Mouse (Mus musculus) heart, adult 9 months (tissue): Measurements from ENCODE around the gene Rnf19b.
A peak's percentile ranks its signal among the peaks of the same experiment; 100 is the strongest.

ENCODE experiments used
- DNase-seq, 2 experiments: peaks; one replicate each; pipeline ENCODE4 v3.0.0; 2022; ENCODE audit warnings: low spot score in 2 of 2

Rnf19b gene

DNA sequence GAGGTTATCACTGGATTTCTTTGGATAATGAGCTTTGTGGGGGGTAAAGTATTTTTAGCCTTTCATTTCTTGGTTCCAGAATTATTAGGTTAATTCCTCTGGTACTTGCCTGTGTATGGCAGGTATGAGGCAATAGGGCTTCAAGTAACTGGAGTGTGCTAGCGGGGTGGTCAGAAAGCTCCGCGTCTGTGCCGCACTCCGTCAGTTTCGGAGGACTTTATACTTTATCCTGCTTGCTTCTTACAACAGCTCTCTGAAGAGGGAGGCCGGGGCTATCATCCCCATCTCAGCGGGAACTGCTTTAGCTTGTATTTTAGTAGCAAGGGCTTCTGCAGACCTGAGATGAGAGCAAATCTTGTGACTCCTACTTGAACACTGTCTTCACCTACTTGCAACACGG, 21.1 kb downstream of the Rnf19b start:
- DNase-seq: no peak

GRCm38 (mm10) chr4:129081041-129081440, 23.0 kb downstream of the Rnf19b start:
- DNase-seq: no peak

DNA sequence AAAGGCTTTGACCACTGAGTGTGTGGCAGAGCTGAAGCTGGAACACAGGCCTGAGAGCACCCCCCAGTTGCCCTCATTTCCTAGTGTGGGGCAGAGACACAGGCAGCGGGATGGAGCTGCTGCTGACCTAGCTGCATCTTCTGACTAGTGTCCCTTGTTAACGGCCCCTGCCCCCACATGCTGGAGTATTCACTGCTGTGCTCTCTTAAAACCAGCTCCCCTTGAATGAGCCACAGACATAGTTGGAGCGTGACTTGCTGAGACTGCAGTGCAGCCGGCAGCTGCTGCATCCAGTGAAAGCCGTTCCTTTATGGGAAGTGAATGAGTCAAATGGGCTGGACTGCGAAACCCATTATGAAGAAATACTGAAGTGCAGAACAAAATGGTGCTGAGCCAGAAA, 23.4 kb downstream of the Rnf19b start:
- DNase-seq: peak; percentile 15 to 20

- DNase-seq: no peak
Observed at GRCm38 (mm10) chr4:129081939-129082338, 23.9 kb downstream of the Rnf19b start.

GRCm38 (mm10) chr4:129082379-129083115, 24.5 kb downstream of the Rnf19b start:
- peak; percentile 30 to 56 for DNase-seq

- DNase-seq: no peak
Observed at GRCm38 (mm10) chr4:129084896-129085295, 26.8 kb downstream of the Rnf19b start.

- DNase-seq: peak; percentile 13 to 66
Observed at GRCm38 (mm10) chr4:129086078-129086477, 28.0 kb downstream of the Rnf19b start.

DNA sequence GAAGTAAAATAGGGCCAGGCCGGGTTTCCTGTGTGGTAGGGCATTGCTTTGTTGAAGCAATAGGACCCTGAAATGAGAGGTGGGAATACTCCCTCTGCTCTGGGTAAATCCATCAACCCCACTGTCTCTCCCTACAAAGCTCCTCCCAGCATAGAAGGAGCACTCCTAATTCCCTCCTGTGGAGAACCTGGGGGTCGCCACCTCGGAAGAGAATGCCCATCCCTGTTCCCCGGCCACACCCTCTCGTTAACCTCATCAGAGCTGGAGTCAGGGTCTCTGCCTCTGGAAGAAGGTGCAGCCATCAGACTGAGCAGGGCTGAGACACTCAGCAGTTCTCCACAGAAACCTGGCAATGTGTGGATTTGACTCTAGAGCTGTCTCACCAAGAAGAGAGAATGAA, 29.8 kb downstream of the Rnf19b start:
- no peak for DNase-seq

- no peak for DNase-seq
Observed at GRCm38 (mm10) chr4:129095276-129095675, 37.2 kb downstream of the Rnf19b start.

GRCm38 (mm10) chr4:129097006-129097405, 38.9 kb downstream of the Rnf19b start:
- no peak for DNase-seq

- no peak for DNase-seq
Observed at GRCm38 (mm10) chr4:129102133-129102829, 44.2 kb downstream of the Rnf19b start.

- DNase-seq: no peak
Observed at GRCm38 (mm10) chr4:129105356-129105755, 47.3 kb downstream of the Rnf19b start, which contains the start of gene Tmem54. Gene Tmem54, plus strand, starts transcription at chr4:129105548.

- no peak for DNase-seq
Observed at GRCm38 (mm10) chr4:129106073-129106472, 48.0 kb downstream of the Rnf19b start.

- DNase-seq: no peak
Observed at GRCm38 (mm10) chr4:129107348-129107899, 49.4 kb downstream of the Rnf19b start.

GRCm38 (mm10) chr4:129108624-129109023, 50.6 kb downstream of the Rnf19b start:
- no peak for DNase-seq

DNA sequence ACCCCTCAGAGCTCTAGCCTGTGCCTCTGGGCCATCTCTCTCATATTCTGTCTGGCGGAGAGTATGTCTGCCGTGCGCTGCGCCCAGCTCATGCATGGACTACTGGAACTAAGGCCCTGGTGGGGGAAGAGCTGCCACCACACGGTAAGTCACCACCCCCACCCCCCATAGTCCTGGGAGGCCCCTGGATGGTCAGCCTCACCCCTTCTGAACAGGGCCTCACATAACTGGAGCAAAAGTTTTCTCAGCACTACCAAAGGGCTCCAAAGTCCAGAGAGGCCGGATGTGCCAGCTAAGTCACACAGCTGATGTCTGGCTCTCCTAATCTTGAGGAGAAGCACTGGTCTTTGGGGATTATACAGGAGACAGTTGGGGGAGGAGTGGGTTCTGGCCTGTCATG, 52.7 kb downstream of the Rnf19b start:
- DNase-seq: no peak

DNA sequence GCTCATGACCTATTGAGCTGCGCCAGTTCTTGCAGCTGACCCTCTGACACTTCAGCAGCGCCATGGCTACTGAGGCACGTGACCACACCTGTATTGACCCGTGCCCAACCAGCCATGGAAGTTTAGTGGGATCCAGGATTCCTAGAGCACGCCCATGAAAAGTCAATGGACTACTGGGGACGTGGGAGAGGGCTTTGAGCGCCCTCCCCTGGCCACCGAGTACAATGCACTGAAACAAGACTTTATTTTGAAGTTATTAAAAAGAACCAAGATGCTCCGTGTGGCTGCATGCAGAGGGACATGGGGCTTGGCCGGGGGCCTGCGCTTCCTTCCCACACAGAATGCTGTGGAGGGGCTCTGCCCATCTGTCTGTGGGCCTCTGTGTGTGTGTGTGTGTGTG, 53.3 kb downstream of the Rnf19b start:
- no peak for DNase-seq

DNA sequence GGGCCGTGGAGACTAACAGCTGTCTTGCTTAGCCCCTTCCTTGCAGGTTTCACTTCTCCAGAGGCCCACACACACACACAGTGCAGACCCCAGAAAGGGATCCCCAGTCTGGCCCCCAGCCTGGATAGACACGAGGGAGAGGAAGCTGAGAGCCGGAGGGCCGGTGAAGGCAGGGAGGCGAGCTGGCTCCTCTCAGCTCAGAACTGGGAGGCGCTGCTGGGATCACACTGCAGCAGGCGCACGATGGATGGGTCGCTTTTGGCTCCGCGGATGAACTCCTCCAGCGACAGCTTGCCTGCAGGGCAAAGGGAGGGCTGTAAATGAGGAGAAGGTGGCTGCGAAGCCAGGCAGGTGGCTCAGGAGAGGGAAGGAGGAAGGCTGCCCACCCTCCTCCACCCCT, 54.2 kb downstream of the Rnf19b start:
- DNase-seq: no peak

GRCm38 (mm10) chr4:129113083-129113988, 55.3 kb downstream of the Rnf19b start:
- DNase-seq: no peak

DNA sequence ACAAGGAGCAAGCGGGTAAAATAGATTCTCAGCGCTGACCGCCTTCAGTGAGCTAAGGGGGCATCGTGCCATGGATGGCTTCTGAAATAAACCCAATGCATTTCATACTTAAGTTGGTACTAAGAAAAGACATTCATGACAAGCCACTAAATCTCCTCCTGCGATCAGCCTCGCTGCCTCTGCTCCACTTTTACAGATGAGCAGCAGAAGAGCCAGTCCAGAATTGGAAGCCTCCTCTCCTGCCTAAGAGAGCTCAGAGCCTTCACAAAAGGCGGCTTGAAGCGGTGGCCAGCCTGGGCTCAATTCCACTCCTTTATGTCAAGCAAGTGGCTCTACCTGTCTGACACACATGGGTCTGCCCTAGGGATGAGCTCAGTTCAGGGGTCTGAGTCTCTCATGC, 58.6 kb downstream of the Rnf19b start:
- no peak for DNase-seq

GRCm38 (mm10) chr4:129117720-129118510, 59.8 kb downstream of the Rnf19b start:
- DNase-seq: no peak
